Mouse (Mus musculus): Measurements from ENCODE around the gene Slc44a5.
A peak's percentile ranks its signal among the peaks of the same experiment; 100 is the strongest.
"Not testable (repeated sequence)": the region's sequence is repeated elsewhere in the genome, so short reads cannot be mapped to it uniquely, and the experiment has no call there.

The Slc44a5 gene

GRCm38 (mm10) chr3:154111221-154111620 is 138.0 kb downstream of the Slc44a5 start:
- no peak for DNase-seq

- DNase-seq = no peak
Observed at GRCm38 (mm10) chr3:154114991-154115390, 141.8 kb downstream of the Slc44a5 start.

GRCm38 (mm10) chr3:154115478-154115877 is 142.2 kb downstream of the Slc44a5 start:
- DNase-seq = no peak

GRCm38 (mm10) chr3:154116000-154116399 is 142.8 kb downstream of the Slc44a5 start:
- DNase-seq = no peak

- no peak for DNase-seq
Observed at GRCm38 (mm10) chr3:154118992-154119603, 145.9 kb downstream of the Slc44a5 start.

- DNase-seq = no peak
Observed at GRCm38 (mm10) chr3:154122531-154122930, 149.3 kb downstream of the Slc44a5 start.

- DNase-seq = no peak
Observed at GRCm38 (mm10) chr3:154124890-154125575, 151.8 kb downstream of the Slc44a5 start.

GRCm38 (mm10) chr3:154125768-154126376 is 152.6 kb downstream of the Slc44a5 start:
- no peak for DNase-seq

- DNase-seq = no peak
Observed at GRCm38 (mm10) chr3:154127246-154127645, 154.0 kb downstream of the Slc44a5 start.

GRCm38 (mm10) chr3:154129036-154129435 is 155.8 kb downstream of the Slc44a5 start:
- no peak for DNase-seq

- DNase-seq = peak; percentile 44
Observed at GRCm38 (mm10) chr3:154130431-154131114, 157.3 kb downstream of the Slc44a5 start.

- no peak for DNase-seq
Observed at GRCm38 (mm10) chr3:154133986-154134385, 160.8 kb downstream of the Slc44a5 start.

- no peak for DNase-seq
Observed at GRCm38 (mm10) chr3:154134701-154135100, 161.5 kb downstream of the Slc44a5 start.

- DNase-seq = no peak
Observed at GRCm38 (mm10) chr3:154136501-154136900, 163.3 kb downstream of the Slc44a5 start.

GRCm38 (mm10) chr3:154141346-154141745 is 168.1 kb downstream of the Slc44a5 start:
- DNase-seq = no peak

- no peak for DNase-seq
Observed at GRCm38 (mm10) chr3:154142618-154143017, 169.4 kb downstream of the Slc44a5 start.

- no peak for DNase-seq
Observed at GRCm38 (mm10) chr3:154145750-154146149, 172.5 kb downstream of the Slc44a5 start.

GRCm38 (mm10) chr3:154149778-154150177 is 176.5 kb downstream of the Slc44a5 start:
- DNase-seq = no peak

- DNase-seq = not testable (repeated sequence)
Observed at GRCm38 (mm10) chr3:154153541-154153940, 180.3 kb downstream of the Slc44a5 start.

GRCm38 (mm10) chr3:154165882-154166281 is 192.6 kb downstream of the Slc44a5 start:
- no peak for DNase-seq

GRCm38 (mm10) chr3:154171881-154172592 is 198.8 kb downstream of the Slc44a5 start:
- no peak for DNase-seq

- no peak for DNase-seq
Observed at GRCm38 (mm10) chr3:154172593-154172965, 199.3 kb downstream of the Slc44a5 start.

GRCm38 (mm10) chr3:154173556-154173955 is 200.3 kb downstream of the Slc44a5 start:
- no peak for DNase-seq

Data from liver (tissue).